Mouse (Mus musculus): ENCODE measurements at regions not wholly inside any gene's neighbourhood (a gene's known extent, or its start where the extent isn't known, plus 50 kb on each side); places are given as distances from the start of the nearest gene placed in this dataset.

DNA sequence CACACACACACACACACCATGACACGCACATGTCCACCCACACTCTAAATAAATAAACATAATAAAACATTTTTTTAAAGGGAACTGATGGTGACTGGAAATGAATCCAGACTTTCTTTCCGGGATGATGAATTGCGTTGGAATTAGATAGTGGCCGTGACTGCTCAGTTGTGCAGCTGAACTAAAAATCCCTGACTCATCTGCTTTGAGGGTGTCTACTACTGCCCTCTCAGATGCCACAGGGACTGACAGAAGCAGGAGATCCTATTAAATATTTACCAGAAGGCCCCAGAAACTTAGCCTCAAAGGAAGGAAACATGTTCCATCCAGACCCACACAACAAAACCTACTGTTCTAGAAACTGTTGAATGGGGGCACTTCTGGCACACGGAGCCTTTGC, 65.7 kb downstream of the Polr2m start:
- Histone ChIP-seq H3K27me3 (ENCODE audit: insufficient read depth, low read length) (no peaks in the 10 kb centered on the region), H3K4me1 (ENCODE audit: insufficient read depth) (no peaks in the 10 kb centered on the region), H3K36me3 (ENCODE audit: insufficient read depth) (no peaks in the 10 kb centered on the region), H3K4me3 (ENCODE audit: low read depth, low read length) (no peak overlapping the region), H3K27ac (ENCODE audit: low read depth, low read length) (no peak overlapping the region), H3K4me2 (ENCODE audit: low read depth) (no peak overlapping the region), H3K9ac (no peak overlapping the region), H3K9me3 (ENCODE audit: low read length) (no peaks in the 10 kb centered on the region)
- ATAC-seq (no peak), DNase-seq (no peak)
- 89% methylated on average over 5 of the region's 5 CpGs for WGBS
- no peak for TF ChIP-seq CTCF (IDR thresholded peaks at IDR 0.05; ENCODE audit: low read depth)

DNA sequence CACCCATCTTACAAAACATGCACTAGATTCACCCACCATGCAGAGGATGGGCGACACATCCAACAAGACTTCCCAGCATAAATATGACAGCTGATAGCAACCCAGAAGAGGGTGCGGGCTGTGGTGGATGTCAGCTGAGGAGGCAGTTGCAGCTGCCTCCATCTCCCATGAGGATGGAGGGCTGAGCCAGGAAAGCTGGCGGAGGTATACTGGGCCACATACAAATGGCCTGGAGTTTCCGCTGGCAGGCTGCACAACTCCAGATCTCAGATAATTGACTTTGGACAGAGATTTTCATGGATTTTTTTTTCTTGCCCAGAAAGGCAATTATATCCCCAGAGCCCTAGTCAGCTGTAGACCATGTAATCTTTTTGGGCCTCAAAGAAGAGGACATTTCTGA, 67.2 kb downstream of the Polr2m start:
- no peak overlapping the region for H3K27ac ChIP-seq (ENCODE audit: low read depth, low read length)
- no peaks in the 10 kb centered on the region for H3K9me3 ChIP-seq (ENCODE audit: low read length)
- H3K36me3 ChIP-seq (ENCODE audit: insufficient read depth): no peaks in the 10 kb centered on the region
- H3K4me2 ChIP-seq (ENCODE audit: low read depth): no peak overlapping the region
- WGBS: 89% methylated on average over 4 of the region's 4 CpGs
- no peak overlapping the region for H3K4me3 ChIP-seq (ENCODE audit: low read depth, low read length)
- TF ChIP-seq CTCF (IDR thresholded peaks at IDR 0.05; ENCODE audit: low read depth): no peak
- no peaks in the 10 kb centered on the region for H3K27me3 ChIP-seq (ENCODE audit: insufficient read depth, low read length)
- no peaks in the 10 kb centered on the region for H3K4me1 ChIP-seq (ENCODE audit: insufficient read depth)
- no peak overlapping the region for H3K9ac ChIP-seq
- DNase-seq (no peak), ATAC-seq (no peak)

DNA sequence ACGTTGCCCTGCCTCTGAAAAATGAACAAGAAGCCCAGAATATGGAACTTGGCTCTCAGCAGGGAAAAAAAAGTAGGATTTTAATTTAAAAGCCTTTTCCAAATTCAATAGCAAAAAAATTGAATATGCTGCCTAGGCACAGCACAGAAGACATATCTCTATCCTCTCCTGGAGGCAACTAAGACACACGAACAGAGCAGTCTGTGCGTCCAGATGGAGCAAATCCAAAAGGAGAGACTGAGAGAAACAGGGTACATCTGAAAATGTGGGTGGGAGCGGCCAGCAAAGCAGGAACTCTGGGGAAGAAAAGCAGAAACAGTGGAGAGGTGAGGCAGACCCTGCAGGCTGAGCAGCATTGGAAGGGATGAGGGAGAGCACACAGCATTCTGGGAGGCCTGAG, 68.5 kb downstream of the Polr2m start:
- H3K9me3 ChIP-seq (ENCODE audit: low read length): no peaks in the 10 kb centered on the region
- no peaks in the 10 kb centered on the region for H3K36me3 ChIP-seq (ENCODE audit: insufficient read depth)
- H3K27me3 ChIP-seq (ENCODE audit: insufficient read depth, low read length): no peaks in the 10 kb centered on the region
- no peak overlapping the region for H3K27ac ChIP-seq (ENCODE audit: low read depth, low read length)
- no peak overlapping the region for H3K9ac ChIP-seq
- no peak overlapping the region for H3K4me3 ChIP-seq (ENCODE audit: low read depth, low read length)
- no peak for TF ChIP-seq CTCF (IDR thresholded peaks at IDR 0.05; ENCODE audit: low read depth)
- DNase-seq: peak; percentile 8
- WGBS: 60% methylated on average over 4 of the region's 4 CpGs
- no peaks in the 10 kb centered on the region for H3K4me1 ChIP-seq (ENCODE audit: insufficient read depth)
- H3K4me2 ChIP-seq (ENCODE audit: low read depth): no peak overlapping the region
- ATAC-seq: no peak

DNA sequence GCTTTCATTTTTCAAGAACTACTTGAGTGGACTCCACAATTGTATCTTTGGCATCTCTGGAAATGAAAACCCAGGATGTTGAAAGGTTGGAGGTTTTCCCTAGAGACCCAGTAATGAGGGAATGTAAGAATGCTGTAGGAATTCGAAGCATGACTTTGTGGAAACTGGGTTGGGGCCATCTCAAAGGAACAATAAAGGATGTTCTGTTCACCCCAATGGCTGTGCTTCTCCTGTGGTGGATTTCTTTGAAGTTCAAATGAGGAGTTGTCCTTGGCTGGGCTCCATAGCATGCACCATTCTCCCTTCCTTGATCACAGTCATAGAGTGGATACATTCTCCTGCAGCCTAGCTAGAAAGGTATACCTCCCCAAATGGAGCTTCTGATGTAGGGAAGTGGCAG, 74.6 kb downstream of the Polr2m start:
- DNase-seq: no peak
- no peak for ATAC-seq
- H3K27ac ChIP-seq (ENCODE audit: low read depth, low read length): no peak overlapping the region
- no peak overlapping the region for H3K4me2 ChIP-seq (ENCODE audit: low read depth)
- no peaks in the 10 kb centered on the region for H3K9me3 ChIP-seq (ENCODE audit: low read length)
- H3K36me3 ChIP-seq (ENCODE audit: insufficient read depth): no peaks in the 10 kb centered on the region
- no peak for TF ChIP-seq CTCF (IDR thresholded peaks at IDR 0.05; ENCODE audit: low read depth)
- H3K27me3 ChIP-seq (ENCODE audit: insufficient read depth, low read length): no peaks in the 10 kb centered on the region
- H3K4me3 ChIP-seq (ENCODE audit: low read depth, low read length): no peak overlapping the region
- no peaks in the 10 kb centered on the region for H3K4me1 ChIP-seq (ENCODE audit: insufficient read depth)
- WGBS: 67% methylated on average over 1 of the region's 1 CpGs
- H3K9ac ChIP-seq: no peak overlapping the region

DNA sequence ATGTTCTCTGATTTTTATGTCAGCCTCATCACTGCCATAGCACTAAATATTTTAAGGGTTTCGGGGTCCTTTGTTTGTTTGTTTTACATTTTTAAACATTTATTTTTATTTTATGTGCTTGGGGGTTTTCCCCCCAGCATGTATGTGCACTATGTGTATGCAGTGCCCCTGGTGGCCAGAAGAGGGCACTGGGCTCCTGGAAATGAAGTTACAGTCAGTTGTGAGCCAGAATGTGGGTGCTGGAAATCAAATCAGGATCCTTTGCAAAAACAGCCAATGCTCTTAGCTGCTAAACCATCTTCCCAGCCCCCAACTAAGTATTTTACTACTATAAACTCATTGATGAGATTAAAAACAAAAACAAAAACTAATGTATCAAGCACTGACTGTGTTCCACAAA, 75.8 kb downstream of the Polr2m start:
- no peak for DNase-seq
- H3K36me3 ChIP-seq (ENCODE audit: insufficient read depth): no peaks in the 10 kb centered on the region
- H3K4me3 ChIP-seq (ENCODE audit: low read depth, low read length): no peak overlapping the region
- no peaks in the 10 kb centered on the region for H3K9me3 ChIP-seq (ENCODE audit: low read length)
- no peak overlapping the region for H3K27ac ChIP-seq (ENCODE audit: low read depth, low read length)
- H3K4me1 ChIP-seq (ENCODE audit: insufficient read depth): no peaks in the 10 kb centered on the region
- H3K4me2 ChIP-seq (ENCODE audit: low read depth): no peak overlapping the region
- no peaks in the 10 kb centered on the region for H3K27me3 ChIP-seq (ENCODE audit: insufficient read depth, low read length)
- no peak overlapping the region for H3K9ac ChIP-seq
- WGBS: 100% methylated on average over 1 of the region's 1 CpGs
- TF ChIP-seq CTCF (IDR thresholded peaks at IDR 0.05; ENCODE audit: low read depth): no peak
- ATAC-seq: no peak

DNA sequence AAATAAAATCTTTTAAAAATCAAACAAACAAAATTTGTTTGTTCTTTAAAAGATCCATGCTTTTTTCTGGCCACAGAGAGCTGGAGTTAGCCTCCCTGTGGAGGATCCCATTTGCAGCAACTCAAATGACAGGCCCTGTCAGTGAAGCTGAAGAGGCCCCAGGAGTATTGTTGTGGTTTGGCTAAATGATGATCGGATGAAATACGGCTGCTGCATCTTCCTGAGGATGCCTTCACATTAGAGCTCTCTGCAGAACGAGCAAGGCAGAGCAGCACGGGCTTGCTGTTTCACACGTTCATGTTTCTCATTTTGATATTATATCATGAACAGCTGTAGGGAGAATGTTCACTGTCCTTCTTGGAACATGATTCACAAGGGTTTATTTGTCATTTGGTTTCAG, 76.8 kb downstream of the Polr2m start:
- ATAC-seq (no peak), DNase-seq (no peak)
- H3K4me2 ChIP-seq (ENCODE audit: low read depth): no peak overlapping the region
- no peak overlapping the region for H3K4me3 ChIP-seq (ENCODE audit: low read depth, low read length)
- no peaks in the 10 kb centered on the region for H3K36me3 ChIP-seq (ENCODE audit: insufficient read depth)
- no peak overlapping the region for H3K27ac ChIP-seq (ENCODE audit: low read depth, low read length)
- H3K27me3 ChIP-seq (ENCODE audit: insufficient read depth, low read length): no peaks in the 10 kb centered on the region
- WGBS: 83% methylated on average over 5 of the region's 5 CpGs
- no peak overlapping the region for H3K9ac ChIP-seq
- no peak for TF ChIP-seq CTCF (IDR thresholded peaks at IDR 0.05; ENCODE audit: low read depth)
- H3K4me1 ChIP-seq (ENCODE audit: insufficient read depth): no peaks in the 10 kb centered on the region
- no peaks in the 10 kb centered on the region for H3K9me3 ChIP-seq (ENCODE audit: low read length)

DNA sequence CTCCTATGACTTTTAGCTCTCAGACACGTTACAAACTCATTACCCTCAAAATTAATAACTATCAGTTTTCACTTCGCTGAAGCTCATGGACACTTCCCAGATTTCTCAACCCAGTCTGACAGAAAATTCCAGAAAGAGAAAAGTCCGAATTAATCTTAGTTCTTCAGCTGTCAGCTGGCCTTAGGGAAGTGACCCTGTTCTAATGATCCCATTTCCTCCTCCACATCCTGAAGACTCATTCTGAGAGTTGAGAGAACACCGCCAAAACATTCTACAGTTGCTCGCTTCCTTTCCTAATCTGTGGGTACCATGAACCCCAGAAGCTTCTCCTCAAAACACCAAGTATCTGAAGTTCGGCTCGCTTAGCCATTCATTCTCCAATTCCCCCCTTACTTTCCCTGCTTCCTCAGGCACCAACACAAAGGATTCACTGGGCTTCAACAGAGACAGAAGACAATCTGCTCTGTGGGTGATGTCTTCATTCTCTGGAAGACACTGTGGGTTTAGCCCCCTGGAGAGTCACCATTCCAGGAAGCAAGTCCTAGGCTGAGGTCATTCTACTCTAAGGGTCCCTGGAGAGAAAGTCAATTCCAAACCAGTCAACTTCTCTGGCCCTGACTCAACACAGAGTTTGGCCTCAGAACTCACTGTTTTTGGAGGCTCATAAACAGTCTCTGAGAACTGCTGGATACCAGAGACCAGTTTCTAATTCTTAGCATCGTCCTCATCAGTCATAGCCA, 81.2 kb downstream of the Polr2m start:
- ATAC-seq: no peak
- Histone ChIP-seq H3K27ac (ENCODE audit: low read depth, low read length) (no peak overlapping the region), H3K9ac (no peak overlapping the region), H3K36me3 (ENCODE audit: insufficient read depth) (no peaks in the 10 kb centered on the region), H3K4me2 (ENCODE audit: low read depth) (no peak overlapping the region), H3K4me3 (ENCODE audit: low read depth, low read length) (no peak overlapping the region), H3K9me3 (ENCODE audit: low read length) (no peaks in the 10 kb centered on the region), H3K4me1 (ENCODE audit: insufficient read depth) (no peaks in the 10 kb centered on the region), H3K27me3 (ENCODE audit: insufficient read depth, low read length) (no peaks in the 10 kb centered on the region)
- no peak for DNase-seq
- 84% methylated on average over 8 of the region's 8 CpGs for WGBS
- no peak for TF ChIP-seq CTCF (IDR thresholded peaks at IDR 0.05; ENCODE audit: low read depth)

All from forebrain, postnatal 0 days (tissue).